Mouse (Mus musculus) spleen, adult 12 weeks (tissue): ENCODE results near the gene Gm26938.

Source experiments
- DNase-seq: peaks from one replicate; pipeline ENCODE4 v3.0.0; 2022; ENCODE audit warnings: low spot score

The Gm26938 gene

DNA sequence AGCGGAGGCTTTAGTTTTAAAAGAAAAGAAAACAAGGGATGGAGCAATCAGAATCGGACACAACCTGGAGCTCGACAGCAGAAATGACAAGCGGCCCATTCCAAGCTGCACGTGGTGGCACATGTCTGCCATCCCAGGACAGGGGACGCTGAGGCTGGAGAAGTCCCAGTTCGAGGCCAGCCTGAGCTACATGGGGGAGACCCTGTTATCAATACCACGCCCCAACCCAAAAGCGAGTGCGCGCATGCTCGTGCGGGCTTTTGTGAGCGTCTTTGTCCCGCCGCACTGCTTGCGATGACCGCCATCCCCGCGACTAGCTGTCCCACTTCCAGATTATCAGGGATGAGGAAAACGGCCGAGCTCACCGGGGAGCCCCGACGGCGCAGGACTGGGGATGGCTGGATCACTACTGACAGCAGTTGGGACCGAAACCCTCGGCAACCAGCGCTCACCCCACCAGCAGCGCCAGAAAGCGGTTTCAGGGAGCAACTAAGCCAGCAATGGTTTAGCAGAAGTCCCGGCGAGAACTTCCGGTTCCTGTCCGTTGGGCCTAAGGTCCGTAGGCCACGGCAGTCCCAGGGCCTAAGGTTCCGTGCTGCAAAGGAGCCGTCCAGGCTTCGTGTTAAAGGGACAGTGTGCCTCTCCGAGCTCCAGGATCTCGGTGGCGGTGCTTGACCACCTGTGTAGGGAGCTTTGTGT lies at the start of gene Gm26938, which contains the start of gene Psmg3:
Gm26938 (minus strand) TSS at position 51 of the 699 bp plus-strand sequence.
Psmg3 (minus strand) TSS at position 529 of the 699 bp plus-strand sequence.
- peak; percentile 84 for DNase-seq

DNA sequence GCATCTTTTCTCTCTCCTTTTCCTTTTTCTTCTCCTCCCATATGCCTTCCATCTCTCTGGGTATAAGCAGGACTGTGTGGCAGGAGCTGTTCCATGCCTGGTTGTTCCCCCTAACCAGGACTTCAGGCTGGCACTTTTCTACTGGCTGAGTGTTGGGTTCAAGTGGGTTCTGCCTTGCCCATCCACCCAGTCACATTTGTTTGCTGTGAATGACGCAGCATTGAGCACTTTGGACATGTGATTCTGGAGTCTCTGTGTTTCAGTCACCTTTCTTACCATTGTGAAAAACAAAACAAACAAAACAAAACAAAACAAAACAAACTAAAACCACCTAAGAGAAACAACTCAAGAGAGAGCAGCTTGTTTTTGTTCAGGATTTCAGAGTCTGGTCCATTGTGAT lies 45.3 kb upstream of the Gm26938 start:
- DNase-seq, result no peak

DNA sequence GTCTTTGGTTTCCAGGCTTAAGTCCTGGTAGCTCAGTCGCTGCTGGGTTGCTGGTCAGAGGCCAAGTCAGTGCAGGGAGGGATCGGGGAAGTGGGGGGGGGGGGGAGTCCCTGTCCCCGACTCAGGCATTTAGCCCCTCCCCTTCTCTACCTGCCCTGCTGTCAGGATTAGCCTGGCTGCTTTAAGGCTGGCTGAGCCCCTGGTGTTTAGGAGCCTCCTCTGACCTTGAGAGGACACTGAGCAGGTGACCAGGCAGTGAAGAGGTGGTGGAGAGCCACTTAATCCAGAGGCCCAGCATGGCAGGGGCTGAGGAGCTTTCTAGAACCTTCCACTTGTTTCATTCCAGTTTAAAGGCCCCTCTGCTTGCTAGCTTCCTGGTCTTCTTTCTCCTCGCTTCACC lies 44.7 kb upstream of the Gm26938 start:
- no peak for DNase-seq

GRCm38 (mm10) chr5:139862759-139863158 lies 36.6 kb upstream of the Gm26938 start:
- DNase-seq, result no peak

DNA sequence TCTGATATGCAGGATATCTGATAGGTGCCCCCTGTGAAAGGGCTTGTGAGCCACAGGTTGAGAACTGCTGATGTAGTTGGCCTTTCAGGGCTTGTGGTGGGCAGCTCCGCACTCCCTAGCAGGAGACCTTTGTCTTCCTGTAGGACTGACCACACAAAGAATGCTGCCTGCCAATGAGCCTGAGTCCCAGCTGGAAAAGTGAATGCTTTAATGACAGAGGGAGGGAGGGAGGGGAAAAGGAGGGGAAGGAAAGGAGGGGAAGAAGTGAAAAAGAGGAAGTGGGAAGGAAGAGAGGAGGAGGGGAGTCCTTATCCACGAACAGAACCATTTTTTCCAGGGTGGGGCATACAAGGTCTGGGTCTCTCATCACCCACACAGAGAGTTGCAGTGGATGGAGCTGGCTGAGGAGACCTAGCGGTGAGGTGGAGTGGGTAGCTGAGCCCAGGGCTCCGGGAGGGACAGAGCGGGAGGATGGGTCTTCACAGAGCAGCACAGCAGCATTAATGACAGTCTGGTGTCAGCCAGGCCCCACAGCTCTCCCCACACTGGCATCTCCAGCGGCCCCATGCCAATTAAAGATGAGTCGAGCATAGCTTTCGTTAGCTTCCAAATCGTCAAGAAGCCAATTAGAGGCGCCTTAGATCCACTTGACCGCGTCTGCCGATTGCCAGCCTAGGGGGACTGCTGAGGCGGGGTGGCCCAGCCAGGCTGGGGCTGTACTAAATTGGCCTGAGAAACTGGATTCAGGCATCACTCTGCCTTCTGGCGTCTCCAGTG lies 34.3 kb upstream of the Gm26938 start:
- DNase-seq, result no peak

DNA sequence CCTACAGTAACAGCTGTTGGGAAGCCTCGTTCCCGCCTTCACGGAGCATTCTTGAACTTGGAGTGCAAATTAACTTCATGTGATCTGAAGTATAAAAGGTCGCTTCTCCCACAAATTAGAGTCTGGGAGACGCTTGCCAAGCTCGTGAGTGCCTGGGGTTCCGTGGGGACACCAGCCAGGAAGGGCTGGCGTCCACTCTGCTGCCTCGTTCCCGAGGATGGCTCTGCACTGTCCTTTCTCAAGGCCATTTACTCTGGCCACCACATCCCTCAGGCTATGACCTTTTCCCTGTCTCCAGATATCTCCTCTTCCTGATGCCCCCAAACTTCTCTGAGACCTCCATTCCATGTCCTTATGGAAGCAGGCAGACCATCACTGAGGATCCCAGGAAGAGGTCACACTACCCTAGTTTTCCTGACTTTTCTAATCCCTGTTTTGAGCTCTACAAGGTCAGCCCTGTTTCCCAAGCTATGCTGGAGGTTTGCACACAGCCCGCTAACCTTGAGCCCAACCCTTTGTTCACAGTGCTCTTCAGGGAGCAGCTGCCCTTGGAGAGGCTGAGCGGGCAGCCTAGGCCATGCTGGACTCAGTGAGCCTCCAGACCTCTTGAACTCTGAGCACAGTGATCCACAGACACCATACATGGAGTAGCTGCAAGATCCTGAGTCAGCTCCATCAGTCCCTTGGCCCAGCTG lies 23.6 kb upstream of the Gm26938 start:
- DNase-seq, result no peak

- DNase-seq, result no peak
These were observed 12.9 kb upstream of the Gm26938 start for GRCm38 (mm10) chr5:139839142-139839541.

GRCm38 (mm10) chr5:139838476-139838892 lies 12.3 kb upstream of the Gm26938 start:
- no peak for DNase-seq

GRCm38 (mm10) chr5:139835706-139836105 lies 9.5 kb upstream of the Gm26938 start:
- no peak for DNase-seq

GRCm38 (mm10) chr5:139832125-139832524 lies 5.9 kb upstream of the Gm26938 start:
- DNase-seq, result no peak

DNA sequence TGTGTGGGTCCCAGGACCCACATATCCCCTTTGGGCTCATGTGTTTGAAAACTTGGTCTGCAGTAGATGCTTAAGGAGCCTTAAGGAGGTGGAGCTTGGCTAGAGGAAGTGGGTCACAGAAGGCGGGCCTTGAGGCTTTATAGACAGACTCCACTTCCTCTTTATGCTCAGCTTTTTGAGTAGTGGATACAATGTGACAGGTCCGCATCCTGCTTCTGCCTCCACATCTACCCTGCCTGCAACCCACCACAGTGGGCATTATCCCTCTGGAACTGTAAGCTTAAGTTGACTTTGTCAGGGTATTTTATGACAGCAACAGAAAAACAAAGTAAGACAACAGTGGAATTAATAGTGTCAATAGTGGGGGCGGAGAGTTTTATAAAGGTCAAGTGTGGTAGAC lies 4.5 kb upstream of the Gm26938 start:
- DNase-seq, result no peak

GRCm38 (mm10) chr5:139829384-139829783 lies 3.2 kb upstream of the Gm26938 start:
- no peak for DNase-seq

GRCm38 (mm10) chr5:139827593-139827992 lies 1.4 kb upstream of the Gm26938 start:
- DNase-seq, result no peak

DNA sequence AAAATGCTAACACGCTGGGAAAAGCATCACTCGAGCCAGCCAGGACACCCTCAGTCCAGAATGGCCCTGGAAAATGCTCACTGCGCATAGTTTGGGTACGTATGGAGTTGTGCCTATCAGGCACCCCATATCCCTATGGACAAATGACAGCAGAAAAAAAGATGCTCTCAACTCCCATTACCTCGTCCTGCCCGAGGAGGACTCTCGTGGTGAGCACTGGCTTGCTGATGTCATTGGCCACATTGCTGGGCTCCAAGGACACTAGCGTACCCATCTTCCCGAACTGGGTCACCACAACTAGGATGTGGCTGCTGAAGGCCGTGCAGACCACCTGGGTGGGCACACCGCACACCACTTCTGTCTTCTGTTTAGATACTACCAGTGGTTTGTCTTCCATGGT lies 260 bp downstream of the Gm26938 start:
- DNase-seq, result no peak

DNA sequence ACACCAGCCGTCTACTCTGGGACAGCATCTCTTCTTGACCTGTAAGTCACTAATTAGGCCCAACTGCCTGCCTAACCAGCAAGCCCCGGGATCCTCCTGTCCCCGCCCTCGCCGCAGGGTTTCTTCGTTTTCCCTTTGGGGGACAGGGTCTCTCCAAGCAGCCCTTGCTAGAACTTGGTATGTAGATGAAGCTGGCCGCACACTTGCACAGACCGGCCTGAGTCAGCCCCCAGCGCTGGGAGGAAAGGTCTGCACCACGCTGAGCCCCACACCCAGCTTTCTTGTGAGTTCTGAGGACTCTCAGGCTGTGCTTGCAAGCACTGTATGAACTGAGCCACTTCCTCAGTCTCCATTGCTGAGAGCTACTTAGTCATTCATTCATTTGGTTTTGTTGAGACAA lies 1.7 kb downstream of the Gm26938 start:
- DNase-seq, result no peak

GRCm38 (mm10) chr5:139821466-139822459 lies 4.4 kb downstream of the Gm26938 start:
- DNase-seq, result no peak

- DNase-seq, result no peak
These were observed 6.5 kb downstream of the Gm26938 start, which contains the start of gene Tmem184a for GRCm38 (mm10) chr5:139819538-139820181. TSS of gene Tmem184a (minus strand) at chr5:139819917.

- peak; percentile 75 for DNase-seq
These were observed 7.4 kb downstream of the Gm26938 start for GRCm38 (mm10) chr5:139818801-139819200.

DNA sequence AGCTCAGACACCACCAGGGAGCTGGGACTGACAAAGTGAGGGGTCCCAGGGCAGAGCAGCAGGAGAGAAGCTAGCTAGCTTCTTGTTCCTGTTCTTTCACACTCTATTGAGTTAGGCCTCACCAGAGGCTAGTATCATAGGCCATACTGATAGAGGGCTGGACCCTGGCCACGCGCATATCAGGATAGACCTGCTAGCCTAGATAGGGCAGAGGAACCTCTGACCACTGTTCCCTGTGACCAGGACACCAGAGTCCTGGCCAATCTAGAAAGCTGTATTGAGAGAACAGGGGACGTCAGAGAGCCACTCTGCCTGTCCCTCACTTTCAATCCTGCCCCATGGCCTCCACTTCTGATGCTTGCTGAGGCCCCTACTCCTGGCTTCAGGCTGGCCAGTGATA lies 8.2 kb downstream of the Gm26938 start:
- no peak for DNase-seq

GRCm38 (mm10) chr5:139817292-139817691 lies 8.9 kb downstream of the Gm26938 start:
- DNase-seq, result no peak

GRCm38 (mm10) chr5:139816445-139816844 lies 9.8 kb downstream of the Gm26938 start:
- DNase-seq, result no peak
